Mouse (Mus musculus): ENCODE data around the gene Otop2.

Gene Otop2

DNA sequence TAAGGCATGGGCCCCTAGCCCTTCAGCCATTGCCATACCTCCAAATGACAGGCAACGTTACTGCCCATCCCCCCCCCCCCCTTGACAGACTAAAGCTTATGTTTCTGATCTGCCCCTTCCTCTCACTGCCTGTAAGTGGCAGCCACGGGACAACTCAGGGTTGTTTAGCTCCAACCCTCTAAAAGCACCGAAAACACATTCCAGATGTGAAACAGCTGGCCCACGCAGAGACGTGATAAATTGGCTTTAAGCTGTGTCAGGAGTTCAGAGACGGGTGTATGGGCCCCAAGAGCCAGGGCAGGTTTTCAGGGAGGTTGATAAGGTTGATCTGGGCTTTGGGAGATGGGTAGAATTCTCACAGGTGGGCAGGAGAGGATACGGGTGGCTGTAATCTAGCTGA is 38.6 kb downstream of the Otop2 start:
- DNase-seq (ENCODE audit: low spot score): no peak

DNA sequence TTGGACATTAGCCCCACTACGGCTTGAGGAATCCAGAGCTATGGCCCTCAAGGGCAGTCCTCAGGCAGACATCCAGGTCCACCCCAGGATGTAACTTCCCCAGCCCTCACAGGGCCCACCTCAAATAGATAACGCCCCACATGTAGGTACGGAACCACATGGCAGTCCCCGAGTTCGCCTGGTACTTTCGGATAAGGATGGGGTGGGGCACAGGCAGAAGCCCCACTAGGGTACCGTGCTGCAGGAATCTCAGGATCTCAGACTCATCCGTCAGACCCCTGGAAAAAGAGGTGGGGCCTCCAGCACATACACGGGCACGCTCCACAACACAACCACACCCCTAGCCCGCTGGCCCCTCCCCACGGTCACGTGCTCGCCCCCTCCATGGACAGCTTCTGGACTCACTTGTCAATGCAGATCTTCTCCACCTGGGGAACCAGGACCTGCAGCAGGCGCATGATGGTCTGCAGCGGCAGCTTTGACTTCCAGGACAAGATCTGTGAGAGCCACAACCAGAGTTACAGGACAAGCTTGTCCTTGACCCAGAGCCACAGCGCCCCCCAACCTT is 41.8 kb downstream of the Otop2 start:
- no peak for DNase-seq (ENCODE audit: low spot score)

DNA sequence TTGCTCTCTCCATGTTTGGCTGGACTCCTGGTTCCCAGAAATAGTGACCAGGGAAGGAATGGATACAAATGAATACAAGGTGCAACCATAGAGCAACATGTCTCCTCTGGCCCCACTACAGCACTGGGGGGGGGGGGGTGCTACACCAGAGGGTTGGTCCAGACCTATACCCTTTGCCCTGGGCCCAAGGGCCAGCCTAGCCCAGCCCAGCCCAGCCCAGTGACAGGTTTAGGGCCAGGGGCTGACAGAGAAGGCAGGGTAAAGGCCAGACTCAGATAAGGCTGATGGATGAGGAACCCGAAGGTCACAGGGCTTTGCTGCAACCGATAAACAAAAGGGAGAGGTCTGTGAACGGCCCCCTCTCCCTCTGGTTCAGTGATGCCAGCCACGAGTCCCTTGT is 43.0 kb downstream of the Otop2 start:
- DNase-seq (ENCODE audit: low spot score): no peak

DNA sequence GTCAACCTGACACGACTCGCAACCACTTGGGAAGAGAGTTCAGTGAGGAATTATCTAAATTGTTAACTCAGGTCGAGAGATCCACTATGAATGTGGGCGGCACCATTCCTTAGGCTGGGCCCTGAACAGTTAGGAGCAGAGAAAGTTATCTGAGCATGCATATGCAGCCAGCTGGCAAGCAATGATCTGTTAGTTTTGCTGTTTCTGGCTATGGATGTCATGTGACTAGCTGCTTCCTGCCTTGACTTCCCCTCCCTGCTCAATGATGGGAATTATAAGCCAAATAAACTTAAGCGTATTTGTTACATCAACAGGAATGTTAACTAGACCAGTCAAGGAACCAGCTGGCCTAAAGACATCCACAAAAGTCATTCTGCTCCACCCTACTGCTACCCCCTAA is 46.4 kb downstream of the Otop2 start:
- DNase-seq (ENCODE audit: low spot score): no peak

DNA sequence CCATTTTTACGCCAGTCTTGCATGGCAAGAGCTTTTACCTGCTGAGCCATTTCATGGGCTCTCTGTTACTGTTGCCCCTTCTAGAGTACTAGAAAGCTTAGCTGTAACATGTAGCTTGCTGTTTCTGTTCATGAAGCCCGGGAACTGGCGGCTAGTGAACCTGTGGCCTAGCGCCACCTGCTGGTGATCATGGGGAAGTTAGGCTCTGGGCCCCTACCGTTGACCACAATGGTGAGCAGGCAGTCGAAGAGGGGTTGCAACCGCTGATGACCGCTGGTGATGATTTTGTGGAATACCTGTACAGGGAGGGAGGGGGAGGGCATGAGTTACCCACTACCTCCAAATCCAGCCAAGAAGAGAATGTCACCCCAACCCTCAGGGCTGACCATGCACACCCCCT is 47.2 kb downstream of the Otop2 start:
- peak; percentile 49 for DNase-seq (ENCODE audit: low spot score)

DNA sequence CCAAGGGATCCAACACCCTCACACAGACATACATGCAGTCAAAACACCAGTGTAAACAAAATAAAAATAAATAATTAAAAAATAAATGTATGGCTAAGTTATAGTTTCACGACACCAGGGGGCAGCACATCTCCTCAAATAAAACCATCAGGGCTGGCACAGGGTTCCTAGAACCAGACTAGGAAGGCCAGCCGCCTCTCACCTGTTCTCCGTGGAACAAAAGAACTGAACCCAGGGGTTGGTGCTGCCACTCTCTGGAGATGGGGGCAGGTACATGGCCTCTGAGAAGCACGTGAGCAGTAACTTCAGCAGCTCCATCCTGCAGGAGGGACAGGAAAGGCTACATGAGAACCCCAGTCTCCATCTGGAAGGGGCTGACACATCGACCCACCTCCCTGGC is 51.5 kb downstream of the Otop2 start:
- peak; percentile 64 for DNase-seq (ENCODE audit: low spot score)

DNA sequence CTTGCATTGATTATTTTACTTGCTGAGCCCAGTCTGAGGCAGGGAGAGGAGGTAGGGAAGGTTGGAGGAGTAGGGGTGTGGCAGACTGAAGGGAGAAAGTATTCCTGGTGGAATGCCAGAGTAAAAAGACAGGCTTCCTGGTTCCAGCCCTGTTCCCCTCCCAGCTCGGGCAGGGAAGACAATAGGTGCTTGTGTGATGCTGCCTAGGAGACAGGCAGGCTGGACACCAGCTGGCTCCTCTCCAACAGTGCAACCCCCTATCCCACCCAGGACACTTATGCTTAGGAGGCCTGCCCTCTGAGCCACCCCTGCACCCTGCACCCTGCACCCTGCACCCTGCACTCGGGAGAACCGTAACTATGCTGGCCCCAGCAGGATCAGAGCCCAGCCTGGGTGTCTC is 52.3 kb downstream of the Otop2 start:
- DNase-seq (ENCODE audit: low spot score): no peak

DNA sequence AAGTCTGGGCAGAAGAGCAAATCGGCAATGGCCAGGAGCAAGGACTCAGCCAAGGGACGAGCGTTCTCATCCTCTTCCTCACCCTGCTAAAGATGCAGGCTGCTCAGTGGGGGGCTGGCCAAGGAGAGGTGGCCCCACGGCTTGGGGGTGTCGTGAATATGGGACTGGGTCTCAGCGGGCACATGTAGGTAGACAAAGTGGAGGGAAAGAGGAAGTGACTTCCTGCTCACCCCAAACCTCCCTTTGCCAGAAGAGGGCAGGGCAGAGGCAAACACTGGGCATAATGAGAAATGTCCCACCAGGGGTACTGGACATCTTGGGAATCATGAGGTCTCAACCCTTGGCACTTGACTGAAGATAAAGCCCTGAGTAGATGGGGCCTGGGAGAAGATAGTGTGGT is 52.8 kb downstream of the Otop2 start:
- DNase-seq (ENCODE audit: low spot score): no peak

DNA sequence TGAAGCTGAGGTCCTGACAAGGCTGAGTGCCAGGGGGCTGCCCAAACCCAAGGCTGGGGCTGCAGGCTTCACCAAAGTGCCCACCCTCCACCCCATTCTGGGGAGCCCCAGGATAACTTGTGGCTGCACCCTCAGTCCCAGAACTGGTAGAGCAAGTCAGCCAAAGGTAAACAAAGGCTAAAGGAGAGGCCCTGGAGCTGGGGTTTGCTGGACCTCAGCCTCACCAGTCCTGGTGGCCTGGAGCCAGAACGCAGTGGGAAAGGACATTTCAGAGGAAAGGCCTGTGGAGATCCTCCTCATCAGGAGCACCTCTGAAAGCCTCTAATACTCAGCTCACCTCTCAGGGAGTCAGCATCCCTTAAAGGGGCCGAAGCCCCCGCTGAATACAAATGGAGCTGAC is 57.2 kb downstream of the Otop2 start:
- no peak for DNase-seq (ENCODE audit: low spot score)

DNA sequence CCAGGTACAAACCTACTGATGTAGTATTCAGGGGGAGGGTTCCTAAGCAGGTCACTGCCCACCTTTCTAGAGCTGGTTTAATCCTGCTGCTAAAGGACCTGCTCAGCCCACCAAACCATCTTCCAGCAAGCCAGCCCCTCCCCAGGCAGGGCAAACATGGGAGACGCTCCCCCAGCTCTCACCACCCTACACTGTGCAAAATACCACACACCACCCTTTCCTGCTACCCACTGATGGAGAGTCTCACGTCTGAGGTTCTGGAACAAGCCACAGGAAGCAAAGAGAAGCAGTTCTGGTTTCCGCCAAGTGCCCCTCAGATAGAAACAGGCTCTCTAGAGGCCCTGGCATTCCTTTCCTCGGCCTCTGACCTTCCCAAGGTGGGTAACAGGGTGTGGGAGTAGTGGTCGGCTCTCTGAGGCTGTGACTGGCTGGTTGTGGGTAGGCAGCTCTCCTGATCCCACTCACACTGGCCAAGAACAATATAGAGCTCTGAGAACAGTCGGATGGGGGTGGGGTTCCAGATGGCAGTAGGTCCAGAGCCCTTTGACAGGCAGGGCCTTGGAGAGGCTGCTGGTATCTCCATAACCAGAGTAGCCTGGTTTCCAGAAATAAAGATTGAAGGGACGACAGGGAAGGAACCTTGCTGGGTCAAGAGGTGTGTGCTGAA is 59.2 kb downstream of the Otop2 start:
- no peak for DNase-seq (ENCODE audit: low spot score)

DNA sequence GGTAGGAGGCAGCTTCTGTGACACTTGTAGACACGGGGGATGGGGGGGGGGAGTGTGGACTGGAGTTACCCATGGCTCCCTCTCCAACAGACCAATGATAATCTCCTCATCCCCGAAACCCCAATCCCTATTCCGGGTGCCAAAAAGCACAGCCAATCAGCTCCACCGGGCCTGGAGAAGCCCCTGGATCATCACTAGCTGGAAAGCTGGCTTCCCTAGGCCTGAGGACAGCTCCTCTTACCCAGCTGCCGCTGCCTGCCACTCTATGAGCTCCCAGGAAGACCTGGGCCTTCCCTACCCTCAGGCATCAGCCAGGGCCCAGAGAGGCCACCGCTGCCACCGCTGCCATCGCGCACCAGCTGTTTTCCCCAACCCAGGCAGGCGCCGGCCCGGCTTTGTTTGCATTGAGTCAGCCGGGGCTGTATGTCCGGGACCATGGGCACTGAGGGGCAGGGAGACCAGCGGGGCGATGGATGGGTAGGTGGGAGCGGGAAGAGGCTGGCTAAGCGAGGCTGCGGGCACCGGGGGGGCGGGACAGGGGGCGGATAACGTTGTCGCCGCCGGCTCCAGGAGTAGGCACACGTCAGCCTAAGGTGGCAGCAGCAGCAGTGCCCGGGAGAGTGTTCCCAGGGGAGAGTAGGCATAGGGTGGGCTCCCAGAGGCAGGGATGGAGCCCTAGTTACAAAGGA is 59.9 kb downstream of the Otop2 start:
- DNase-seq (ENCODE audit: low spot score): no peak

DNA sequence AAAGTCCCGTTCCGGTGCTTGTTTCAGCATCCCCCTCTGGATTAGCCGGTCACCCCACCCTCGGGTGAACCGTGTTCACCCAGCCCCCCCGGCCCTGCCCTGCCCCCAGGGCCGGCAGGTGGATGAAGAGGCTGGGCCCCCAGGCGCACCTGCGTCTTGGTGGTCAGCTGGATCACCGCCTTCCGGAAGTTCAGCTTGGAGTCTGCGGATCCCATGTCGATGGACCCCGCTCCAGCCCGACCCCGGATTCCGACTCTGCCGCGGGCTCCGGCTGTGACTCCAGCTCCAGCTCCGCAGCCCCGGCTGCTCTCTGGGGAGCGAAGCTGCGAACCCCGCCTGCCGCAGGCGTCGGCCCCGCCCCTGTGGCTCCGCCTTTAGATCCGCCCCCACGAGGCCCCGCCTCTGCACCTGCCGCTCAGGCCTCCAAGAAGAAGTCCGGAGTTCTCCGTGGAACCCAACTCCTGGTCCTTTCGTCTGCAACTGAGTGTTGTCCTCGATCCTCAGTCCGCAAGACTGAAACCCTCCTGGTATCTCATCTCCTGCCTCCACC is 60.5 kb downstream of the Otop2 start, which contains the start of gene Hid1:
Gene Hid1 (minus strand): TSS at position 362 of the 550 bp plus-strand sequence.
- DNase-seq (ENCODE audit: low spot score): peak; percentile 53

DNA sequence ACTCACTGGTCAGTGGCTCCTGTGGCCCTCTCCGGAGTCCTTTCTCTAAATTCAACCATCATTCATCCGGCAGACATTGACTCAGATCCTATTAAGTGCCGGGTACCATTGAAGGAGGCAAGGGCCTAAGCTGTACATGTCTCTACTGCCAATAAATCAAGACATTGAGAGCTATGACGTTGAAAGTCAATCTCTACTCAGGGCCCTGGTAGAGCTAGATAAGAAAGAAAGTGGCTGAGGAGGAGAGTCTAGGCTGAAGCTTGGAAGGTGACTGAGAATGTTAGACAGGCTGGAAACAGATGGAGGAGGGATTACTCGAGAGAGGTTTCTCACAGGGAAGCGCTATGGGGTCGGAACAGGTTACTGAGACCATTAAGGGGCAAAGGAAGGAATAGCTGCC is 63.4 kb downstream of the Otop2 start:
- DNase-seq (ENCODE audit: low spot score): no peak

DNA sequence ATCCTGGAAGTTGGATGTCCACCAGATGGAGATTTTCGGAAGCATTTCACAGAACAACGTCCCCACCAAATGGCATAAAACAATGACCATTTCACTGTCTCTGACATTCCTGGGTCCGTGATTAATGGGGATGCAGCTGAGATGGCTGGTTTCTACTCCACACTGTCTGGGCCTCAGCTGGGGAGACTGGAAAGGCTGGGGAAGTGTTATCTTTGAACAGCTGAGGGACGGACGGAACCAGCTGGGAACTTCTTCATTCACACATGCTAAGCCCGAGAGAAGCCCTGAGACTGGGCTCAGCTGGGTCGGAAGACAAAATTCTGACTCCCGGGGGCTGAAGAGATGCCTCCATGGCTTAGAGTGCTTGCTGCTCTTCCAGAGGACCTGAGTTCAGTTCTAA is 64.4 kb downstream of the Otop2 start:
- DNase-seq (ENCODE audit: low spot score): no peak

DNA sequence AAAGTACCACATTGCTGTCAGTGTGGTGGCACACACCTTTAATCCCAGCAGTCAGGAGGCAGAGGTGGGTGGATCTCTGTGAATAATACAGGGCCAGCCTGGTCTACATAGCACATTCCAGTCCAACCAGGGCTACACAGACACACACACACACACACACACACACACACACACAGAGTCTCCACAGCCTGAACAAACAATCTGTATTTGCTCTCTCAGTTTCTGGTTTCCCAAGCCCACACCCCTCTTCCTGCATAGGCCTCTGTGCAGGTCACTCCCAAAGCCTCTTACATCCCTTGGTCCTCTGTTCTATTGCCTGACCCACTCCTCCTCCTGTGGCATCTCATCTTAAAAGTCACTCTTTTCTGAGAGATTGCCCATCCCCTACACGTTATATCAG is 65.1 kb downstream of the Otop2 start:
- no peak for DNase-seq (ENCODE audit: low spot score)

DNA sequence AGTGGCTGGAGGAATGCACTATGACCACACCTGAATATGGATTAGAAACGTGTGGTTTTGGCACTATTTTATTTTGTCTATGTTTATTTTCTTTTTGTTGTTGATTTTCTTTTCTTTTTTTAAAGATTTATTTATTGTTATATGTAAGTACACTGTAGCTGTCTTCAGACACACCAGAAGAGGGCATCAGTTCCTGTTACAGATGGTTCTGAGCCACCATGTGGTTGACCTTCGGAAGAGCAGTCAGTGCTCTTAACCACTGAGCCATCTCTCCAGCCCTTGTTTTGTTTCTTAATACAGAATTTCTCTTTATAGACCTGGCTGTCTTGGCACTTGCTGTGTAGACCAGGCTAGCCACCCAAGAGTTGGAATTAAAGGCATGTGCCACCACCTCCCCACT is 65.8 kb downstream of the Otop2 start:
- no peak for DNase-seq (ENCODE audit: low spot score)

DNA sequence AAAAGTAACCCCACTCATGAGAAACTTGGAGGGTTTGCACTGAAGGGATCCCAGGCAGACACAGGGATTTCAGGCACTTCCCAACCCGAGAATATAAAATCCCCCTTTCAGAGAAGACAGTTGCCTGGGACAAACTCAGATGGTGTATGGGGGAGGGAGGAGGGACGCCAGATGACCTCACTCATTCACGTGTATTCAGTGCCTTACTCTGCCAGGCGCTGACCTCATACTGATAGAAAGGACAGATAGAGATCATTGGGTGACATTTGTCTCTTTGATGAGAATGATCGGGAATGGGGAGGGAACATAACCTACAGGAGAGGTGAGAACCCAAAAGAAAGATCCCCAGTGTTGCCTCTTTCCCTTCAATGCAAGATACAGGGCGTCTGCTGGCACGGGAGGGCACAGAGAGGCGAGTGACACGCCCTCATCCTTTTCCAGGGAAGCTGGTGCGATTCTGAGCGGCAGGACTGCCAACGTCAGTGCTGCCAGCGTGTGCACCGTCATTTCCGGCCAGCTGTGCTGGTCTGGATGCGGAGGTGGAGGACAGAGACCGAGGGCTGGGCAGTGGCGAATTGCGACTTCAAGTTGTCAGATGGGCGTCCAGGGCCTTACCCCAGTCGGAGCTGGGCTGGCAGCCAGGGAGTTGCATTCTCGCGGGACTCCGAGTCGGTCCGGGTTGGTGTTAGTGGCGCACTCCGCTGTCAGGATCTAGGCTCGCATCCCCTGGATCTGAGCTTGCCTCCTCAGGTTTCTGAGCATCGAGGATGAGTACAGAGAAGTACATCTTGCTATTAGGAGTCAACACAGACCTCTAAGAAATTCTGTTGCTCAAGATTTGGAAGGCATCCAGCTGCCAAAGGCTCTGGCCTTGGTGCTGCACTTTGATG is 67.1 kb downstream of the Otop2 start:
- DNase-seq (ENCODE audit: low spot score): peak; percentile 46

DNA sequence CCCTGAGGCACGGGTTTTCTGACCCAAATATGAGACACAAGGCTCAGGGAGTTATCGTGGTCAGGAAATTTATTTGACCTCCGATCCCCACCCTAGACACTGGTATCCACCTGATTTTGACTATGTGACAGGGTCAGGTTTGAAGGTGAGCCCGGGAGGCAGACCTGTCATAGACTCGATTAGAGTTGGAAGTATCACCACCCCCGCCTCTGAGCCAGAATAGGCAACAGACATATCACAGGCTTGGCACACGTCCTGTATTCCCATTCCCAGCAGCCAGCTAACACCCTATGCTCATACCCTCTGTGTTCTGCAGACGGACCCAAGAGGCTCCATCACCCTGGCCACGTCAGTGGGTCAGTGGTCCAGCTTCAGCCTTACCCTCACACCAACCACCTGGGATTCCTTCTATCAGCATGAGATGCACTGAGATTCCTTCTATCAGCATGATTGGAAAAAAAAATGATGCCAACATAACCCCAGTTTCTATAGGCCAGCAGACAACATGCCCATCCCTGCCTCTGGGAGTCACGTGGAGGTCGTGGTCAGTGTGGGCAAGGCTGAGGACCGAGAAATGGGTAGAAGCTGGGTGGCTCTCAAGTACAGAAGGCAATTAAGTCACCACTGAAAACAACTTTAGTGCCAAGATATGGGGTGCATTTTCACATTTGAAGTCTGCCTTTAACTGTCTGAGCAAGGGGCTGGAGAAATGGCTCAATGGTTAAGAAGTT is 67.9 kb downstream of the Otop2 start:
- no peak for DNase-seq (ENCODE audit: low spot score)

DNA sequence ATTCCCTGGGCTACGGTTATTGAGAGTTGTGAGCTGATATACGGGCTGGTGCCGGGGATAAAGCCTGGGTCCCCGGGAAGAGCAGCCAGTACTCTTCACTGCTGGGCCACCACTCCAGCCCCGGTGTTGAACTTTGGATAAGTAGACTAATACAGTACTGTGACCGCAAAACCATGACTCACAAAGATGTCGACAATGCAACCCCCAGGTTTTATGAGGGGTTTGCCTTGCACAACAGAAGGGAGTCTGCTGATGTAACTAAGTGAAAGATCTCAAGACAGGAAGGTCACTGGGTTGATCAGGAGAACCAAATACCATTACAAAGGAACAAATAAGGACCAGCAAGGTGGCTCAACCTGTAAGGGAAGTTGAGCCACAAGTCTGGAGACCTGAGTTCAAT is 69.8 kb downstream of the Otop2 start:
- no peak for DNase-seq (ENCODE audit: low spot score)

DNA sequence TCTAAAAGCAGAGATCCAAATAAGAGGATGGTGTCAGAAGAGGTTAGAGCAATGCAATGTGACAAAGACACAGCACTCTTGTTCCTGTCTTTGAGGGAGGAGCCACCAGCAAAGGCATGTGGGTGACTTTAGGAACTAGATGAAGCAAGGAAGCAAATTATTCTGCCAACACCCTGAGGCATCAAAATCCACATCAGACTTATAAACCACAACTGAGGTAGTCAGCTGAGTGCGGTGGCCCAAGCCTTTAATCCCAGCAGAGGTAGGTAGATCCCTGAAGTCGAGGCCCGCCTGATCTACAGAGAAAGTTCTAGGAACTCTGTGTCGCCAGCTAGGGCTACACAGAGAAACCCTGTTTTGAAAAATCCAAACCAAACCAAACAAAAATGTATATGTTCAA is 70.3 kb downstream of the Otop2 start:
- DNase-seq (ENCODE audit: low spot score): no peak

DNA sequence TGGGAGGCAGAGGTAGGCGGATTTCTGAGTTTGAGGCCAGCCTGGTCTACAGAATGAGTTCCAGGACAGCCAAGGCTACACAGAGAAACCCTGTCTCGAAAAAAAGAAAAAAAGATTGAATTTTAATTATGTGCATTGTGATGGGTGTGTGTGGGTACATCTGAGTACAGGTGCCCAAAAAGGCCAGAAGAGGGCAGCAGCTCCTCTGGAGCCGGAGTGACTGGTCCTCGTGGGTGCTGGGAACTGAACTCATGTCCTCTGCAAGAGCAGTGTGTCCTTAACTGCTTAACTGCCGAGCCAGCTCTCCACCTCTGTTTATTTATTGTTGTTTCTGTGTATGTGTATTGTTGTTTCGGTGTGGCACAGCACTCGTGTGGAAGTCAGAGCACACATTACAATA is 70.9 kb downstream of the Otop2 start:
- DNase-seq (ENCODE audit: low spot score): no peak

DNA sequence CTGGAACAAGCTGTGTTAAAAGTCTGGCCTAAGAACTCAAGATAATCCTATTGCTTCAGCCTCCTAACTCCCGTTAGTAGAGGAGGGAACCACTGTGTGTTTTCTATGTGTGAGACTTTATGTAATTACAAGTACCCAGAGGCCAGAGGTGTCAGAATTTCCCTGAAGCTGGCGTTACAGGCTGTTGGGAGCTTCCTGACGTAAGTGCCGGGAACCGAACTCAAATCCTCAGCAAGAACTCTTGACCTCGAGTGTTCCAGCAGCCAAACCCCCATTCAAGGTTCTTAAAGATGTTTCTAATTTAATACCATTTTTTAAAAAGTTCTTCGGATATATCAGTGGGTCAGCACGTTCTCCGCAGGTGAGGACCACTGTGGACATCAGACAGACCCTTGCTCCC is 74.3 kb downstream of the Otop2 start:
- no peak for DNase-seq (ENCODE audit: low spot score)

Measured in ovary, postnatal 14 days (tissue).